Mouse (Mus musculus): ENCODE results near the gene B3gnt8.

The B3gnt8 gene

DNA sequence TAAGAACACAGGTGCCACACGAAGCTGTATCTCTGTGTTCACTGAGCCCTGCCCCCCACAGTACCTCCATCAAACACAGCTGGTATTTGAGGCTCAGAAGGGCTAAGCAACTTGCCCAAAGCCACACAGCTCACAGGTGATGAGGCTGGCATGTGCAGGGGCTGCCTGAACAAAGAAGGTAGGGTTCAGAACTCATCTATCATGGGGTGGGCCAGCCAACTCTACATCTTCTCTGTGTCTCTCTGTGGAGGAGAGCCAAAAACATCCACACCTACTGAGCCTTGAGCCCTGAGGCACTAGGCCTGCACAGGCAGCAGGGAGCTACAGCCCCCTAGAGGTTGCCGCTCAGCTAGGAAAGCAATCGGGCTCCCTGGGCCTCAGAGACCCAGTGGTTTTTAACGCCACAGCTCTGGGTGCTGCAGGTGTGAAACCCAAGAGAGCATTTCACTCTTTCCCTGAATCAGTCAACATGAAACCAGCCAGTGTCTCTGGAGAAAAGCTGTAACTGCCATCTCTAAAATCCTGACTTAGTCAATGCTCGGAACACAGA lies 21.2 kb downstream of the B3gnt8 start:
- in situ Hi-C loops (cut with MboI; ENCODE audit: low pct_unique_long_range_greater_than_20kb in 1 of 2, low sequenced_read_pairs in 2 of 2, unreplicated experiment in 1 of 2) = no loop called here

DNA sequence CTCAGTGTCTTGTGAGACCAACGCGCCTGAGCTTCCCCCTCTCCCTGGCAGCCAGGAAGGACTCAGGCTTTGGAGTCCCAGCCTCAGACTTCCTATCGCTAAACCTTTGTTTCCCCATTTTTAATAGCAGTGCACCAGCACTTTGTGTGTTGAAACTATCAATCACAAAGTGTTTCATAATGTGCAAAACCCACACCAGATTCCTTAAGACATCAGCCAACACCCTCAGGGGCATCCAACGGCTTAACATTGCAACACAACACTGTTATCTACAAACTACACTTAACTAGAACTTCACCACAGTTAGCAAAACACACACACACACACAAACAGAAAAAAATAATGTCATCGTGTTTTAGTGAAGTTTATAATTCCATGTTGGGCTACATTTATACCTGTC lies 23.4 kb downstream of the B3gnt8 start:
- in situ Hi-C loops (cut with MboI; ENCODE audit: low pct_unique_long_range_greater_than_20kb in 1 of 2, low sequenced_read_pairs in 2 of 2, unreplicated experiment in 1 of 2) = no loop called here

DNA sequence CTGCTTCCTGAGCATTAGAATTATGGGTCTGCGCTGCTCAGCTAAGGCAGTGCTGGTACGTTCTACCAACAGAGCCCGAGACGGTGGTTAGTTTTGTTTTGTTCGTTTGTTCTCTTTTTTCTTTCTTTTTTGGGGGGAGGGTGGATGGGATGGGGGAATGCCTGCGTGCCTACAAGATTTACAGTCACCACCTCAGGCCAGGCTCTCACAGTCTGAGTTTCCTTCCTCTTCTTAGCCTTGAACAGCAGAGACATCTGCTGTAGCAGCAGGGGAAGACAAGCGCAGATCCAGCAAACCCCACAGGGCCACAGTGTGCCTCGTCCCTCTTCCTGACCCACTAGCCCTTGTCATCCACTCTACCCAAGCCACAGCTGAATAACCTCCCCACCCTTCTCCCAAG lies 24.8 kb downstream of the B3gnt8 start:
- in situ Hi-C loops (cut with MboI; ENCODE audit: low pct_unique_long_range_greater_than_20kb in 1 of 2, low sequenced_read_pairs in 2 of 2, unreplicated experiment in 1 of 2) = no loop called here

DNA sequence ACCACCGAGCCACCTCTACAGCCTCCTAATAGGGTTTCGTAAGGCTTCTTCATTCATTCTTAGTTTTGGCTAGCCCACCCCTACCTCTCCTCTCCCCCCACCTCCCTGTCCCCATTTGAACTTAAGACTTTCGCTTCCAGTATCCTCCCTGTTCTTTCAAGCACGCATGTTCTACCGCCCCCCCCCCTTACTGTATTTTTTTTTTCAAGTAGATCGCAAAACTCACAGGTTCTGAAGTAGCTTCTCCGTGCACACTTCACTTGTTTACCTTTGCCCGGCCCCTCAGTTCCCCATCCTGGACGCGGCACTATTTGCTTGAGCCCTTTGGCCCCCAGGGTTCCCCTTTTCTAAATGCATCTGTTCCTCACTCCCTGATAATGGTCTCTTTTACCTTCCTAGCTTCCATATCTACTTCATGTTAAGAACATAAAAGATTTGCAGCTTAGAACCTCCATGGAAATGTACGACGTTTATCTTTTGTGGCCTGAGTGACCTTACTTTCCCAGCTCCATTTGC lies 25.8 kb downstream of the B3gnt8 start:
- in situ Hi-C loops (cut with MboI; ENCODE audit: low pct_unique_long_range_greater_than_20kb in 1 of 2, low sequenced_read_pairs in 2 of 2, unreplicated experiment in 1 of 2) = no loop called here

DNA sequence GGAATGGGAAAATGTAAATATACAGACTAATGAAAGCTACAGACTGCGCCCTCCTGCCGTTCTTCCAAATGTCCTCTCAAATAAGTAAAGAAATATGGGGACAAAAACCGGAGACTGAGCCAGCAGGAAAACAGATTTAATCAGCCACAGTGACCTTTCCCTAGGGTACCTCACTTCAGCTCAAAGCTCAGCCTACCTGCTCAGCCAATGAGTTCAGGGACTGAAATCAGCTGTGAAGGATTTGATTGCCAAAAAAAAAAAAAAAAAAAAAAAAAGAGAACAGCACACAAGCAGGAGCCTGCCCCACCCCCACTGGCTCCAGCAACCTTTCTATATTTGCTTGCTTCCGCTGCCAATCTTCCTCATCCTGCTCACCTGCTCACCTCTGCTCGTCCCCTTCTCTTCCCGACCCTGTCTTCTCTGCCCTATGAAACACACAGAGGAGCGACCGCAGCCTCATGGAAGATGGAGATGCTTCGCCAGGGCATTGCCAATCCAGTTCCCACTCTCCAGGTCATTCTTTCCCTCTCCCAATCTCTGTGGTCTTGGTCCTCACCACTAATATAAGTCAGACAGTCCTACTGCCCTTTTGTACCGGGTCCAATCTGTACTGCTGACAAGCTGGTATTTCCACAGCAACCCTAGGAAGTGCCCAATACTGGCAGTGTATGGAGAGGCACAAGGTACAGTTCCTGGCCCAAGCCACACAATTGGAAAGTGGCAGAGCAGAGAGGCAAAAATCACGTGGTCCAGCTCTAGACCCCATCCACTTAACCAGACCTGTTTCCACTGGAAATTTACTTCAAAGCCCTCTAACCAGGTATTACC lies 29.4 kb downstream of the B3gnt8 start:
- in situ Hi-C loops (cut with MboI; ENCODE audit: low pct_unique_long_range_greater_than_20kb in 1 of 2, low sequenced_read_pairs in 2 of 2, unreplicated experiment in 1 of 2) = no loop called here

DNA sequence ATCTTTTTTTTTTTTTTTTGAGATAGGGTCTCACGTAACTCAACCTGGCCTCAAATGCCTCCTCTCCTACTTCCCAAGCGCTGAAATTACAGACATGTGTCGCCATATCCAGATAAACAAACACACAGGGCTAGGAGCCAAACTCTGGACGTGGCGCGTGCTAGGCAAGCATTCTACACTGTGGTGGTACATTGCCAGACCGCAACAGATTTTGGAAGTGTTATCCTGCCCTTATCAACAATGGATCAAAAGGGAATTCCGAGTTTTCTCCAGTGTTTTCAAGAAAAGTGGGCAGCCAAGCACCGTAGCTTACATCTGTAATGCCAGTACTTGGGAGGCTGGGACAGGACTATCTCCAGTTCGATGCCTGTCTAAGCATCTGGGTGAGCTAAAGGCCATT lies 31.3 kb downstream of the B3gnt8 start:
- in situ Hi-C loops (cut with MboI; ENCODE audit: low pct_unique_long_range_greater_than_20kb in 1 of 2, low sequenced_read_pairs in 2 of 2, unreplicated experiment in 1 of 2) = no loop called here

DNA sequence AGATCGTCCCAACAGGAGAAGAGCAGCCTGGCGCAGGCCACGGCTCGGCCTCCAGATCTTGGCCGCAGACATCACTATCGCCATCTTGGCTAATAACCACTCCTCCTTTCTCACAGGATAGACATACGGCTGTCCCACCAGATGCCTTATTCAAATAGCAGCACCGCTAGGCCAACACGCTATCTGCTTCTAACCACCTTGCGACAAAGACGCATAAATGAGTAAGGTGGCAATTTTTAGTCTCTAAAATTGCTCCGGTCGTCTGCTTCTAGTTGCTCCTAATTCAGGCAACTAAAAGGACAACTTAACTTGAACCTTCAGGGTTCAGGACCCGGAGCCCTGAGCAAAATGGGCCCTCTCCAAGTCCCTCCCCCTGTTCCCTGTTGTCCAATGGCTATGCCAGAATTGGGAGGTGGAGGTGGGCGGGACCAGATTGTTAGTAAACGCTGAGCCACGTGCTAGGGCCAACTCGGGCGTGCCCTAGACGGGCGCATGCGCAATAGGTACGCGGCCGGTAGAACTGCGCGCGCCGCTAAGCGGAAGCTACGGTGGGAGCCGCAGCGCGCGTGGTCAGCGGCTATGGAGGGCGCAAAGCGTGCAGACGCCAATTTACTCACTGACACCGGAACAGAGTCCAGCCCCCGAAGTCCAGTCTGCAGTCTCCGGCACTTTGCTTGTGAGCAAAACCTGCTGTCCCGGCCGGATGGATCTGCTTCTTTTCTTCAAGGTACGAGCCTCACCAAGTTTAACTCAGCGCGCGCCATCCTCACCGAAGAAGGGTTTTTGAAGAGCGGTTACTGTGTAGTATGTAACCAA lies 32.4 kb downstream of the B3gnt8 start, which contains the start of the genes Bckdha and Exosc5:
Gene Bckdha, minus strand, starts transcription at position 325 of the 816 bp plus-strand sequence.
Gene Exosc5, plus strand, starts transcription at position 508 of the 816 bp plus-strand sequence.
- in situ Hi-C loops (cut with MboI; ENCODE audit: low pct_unique_long_range_greater_than_20kb in 1 of 2, low sequenced_read_pairs in 2 of 2, unreplicated experiment in 1 of 2) = no loop called here

DNA sequence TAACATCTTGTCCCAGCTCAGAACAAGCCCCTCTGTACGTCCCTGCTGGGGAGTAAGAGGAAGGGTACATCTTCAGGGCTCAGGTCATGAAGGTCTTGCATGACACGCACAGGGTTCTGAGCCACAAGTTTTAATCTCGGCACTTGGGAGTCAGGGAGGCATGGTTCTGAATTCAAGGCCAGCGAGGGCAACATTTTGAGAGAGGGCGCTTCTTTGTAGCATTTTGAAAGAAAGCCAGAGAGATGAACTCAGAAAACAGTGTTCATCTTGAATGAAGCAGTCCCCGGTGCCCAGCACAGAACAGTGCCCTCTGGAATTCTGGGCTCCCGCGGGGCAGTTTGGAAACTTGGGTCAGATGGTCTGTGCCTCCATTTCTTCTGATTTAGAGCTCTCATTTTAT lies 39.9 kb downstream of the B3gnt8 start:
- in situ Hi-C loops (cut with MboI; ENCODE audit: low pct_unique_long_range_greater_than_20kb in 1 of 2, low sequenced_read_pairs in 2 of 2, unreplicated experiment in 1 of 2) = no loop called here

DNA sequence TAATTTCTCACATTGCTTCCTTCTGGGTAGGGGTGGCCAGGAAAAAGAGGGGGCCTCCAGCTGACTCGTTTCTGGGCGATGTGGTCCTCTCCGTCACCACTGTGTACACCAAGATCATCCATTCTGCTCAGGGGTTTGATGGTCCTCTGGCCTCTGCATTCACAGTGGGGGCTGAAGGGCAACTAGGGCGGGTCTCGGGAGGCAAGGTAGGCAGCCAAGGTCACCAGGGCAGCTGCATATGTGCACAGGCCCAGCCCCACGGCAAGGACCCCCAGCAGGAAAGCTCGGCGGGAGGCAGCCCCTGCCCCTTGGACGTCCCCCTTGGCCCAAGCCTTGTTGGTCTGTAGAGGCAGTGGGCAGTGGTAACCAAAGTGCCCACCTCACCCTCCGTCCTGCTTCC lies 42.7 kb downstream of the B3gnt8 start:
- in situ Hi-C loops (cut with MboI; ENCODE audit: low pct_unique_long_range_greater_than_20kb in 1 of 2, low sequenced_read_pairs in 2 of 2, unreplicated experiment in 1 of 2) = no loop called here

DNA sequence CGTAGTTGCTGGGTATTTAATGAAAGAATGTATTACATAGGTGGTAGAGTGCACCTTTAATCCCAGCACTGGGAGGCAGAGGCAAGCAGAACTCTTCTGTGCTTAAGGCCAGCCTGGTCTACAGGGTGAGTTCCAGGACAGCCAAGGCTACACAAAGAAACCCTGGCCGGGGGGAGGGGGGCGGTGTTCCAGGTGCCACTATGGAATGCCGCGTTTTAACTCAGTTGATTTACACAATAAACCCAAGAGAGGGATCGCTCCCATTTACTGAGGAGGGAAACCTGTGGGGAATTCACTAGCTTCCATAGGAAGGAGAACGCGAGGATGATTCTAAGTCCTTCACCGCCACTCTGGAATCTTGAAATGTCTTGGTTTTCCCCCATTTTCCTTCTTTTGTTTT lies 43.2 kb downstream of the B3gnt8 start:
- in situ Hi-C loops (cut with MboI; ENCODE audit: low pct_unique_long_range_greater_than_20kb in 1 of 2, low sequenced_read_pairs in 2 of 2, unreplicated experiment in 1 of 2) = no loop called here

DNA sequence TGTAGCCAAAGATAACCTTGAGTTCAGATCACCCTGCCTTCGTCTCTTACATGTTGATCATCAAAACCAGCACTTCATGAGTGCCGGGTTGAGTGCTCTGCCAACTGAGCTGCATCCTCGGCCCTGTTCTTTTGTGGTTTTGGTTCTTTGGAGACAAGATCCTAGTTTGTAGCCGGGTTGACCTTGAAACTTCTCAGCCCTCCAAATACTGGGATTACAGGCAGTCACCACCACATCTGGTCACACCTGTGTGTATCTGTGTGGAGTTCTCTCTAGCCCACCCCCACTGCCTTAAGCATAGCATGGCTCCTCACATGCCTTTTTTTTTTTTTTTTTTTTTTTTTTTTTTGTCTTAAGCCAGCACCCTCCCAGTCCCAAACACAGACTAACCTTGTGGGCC lies 43.6 kb downstream of the B3gnt8 start:
- in situ Hi-C loops (cut with MboI; ENCODE audit: low pct_unique_long_range_greater_than_20kb in 1 of 2, low sequenced_read_pairs in 2 of 2, unreplicated experiment in 1 of 2) = no loop called here

DNA sequence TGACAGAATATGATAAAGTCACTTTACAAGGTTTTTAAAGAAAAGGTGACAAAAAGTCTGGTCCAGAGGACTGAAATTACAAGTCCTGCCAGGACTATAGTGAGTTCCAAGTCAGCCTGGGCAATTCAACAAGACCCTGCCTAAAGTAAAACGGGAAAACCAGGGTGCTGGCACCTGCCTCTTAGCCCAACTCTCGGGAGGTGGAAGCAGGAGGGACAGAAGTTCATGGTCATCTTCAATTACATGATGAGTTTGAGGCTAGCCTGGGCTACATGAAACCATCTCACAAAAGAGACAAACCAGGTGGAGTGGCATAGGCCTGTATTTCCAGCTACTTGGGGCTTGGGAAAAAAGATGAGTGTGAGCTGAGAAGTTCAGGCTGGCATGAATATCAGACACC lies 45.2 kb downstream of the B3gnt8 start:
- in situ Hi-C loops (cut with MboI; ENCODE audit: low pct_unique_long_range_greater_than_20kb in 1 of 2, low sequenced_read_pairs in 2 of 2, unreplicated experiment in 1 of 2) = no loop called here

DNA sequence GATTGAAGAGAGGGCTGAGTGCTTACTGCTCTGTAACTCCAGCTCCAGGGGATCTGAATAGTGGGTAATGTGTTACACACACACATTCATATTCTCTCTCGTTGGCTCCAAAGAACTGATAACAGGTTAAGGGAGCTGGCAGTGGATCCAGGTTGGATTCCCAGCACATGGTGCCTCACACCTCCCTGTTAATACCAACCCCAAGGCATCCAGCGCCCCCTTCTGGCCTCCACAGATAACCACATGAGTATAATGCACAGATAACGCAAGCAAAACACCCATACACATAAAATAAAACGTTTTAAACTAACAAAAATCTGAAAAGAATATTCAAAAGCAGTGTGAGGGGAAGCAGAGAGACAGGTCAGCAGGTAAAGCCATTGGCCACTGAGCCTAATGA lies 46.0 kb downstream of the B3gnt8 start:
- in situ Hi-C loops (cut with MboI; ENCODE audit: low pct_unique_long_range_greater_than_20kb in 1 of 2, low sequenced_read_pairs in 2 of 2, unreplicated experiment in 1 of 2) = no loop called here

DNA sequence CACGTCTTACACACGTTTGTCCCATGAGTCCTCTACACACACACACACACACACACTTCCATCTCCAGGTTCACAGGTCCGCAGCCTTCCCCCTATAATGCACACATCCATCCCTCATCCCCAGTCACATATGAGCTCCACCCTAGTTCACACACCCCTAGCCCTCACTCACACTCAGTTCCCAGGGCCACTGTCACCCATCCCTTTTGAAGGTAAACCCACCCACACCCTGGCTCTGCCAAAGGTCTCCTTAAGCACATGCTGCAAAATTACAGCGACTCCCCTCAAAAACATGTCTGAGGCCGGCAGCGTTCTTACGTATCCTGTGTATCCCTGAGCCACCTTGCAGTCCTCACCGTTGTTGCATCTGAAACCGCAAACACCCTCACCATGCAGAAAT lies 47.8 kb downstream of the B3gnt8 start:
- in situ Hi-C loops (cut with MboI; ENCODE audit: low pct_unique_long_range_greater_than_20kb in 1 of 2, low sequenced_read_pairs in 2 of 2, unreplicated experiment in 1 of 2) = no loop called here

DNA sequence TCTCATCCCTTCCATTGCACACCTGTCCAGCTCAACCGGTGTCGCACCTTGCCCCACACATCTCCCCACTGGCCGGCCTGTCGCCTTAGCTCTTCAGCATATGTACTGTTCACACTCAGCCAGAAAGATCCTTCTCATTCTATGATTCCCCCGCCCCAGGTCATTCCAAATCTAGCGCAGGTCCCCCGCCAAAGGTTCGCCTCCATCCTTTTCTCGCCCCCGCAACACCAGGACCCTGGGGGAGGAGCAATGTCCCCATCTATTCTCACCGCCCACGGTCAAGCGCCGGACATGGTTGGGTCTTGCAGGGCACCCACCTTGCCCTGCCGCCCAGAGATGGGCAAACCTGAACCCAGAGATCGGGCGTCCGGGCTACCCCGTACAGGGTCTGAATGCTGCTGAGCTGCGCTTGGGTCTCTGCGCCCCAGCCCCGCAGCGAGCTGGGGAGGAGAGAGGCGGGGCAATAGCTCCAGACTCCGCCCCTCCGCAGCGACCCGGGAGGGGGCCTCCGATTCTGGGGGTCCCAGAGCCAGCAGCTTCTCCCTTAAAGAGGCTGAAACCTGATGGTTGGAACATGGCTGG lies 48.4 kb downstream of the B3gnt8 start, which contains the start of gene Tmem91:
Gene Tmem91, minus strand, starts transcription at position 448 of the 582 bp plus-strand sequence.
- in situ Hi-C loops (cut with MboI; ENCODE audit: low pct_unique_long_range_greater_than_20kb in 1 of 2, low sequenced_read_pairs in 2 of 2, unreplicated experiment in 1 of 2) = no loop called here

DNA sequence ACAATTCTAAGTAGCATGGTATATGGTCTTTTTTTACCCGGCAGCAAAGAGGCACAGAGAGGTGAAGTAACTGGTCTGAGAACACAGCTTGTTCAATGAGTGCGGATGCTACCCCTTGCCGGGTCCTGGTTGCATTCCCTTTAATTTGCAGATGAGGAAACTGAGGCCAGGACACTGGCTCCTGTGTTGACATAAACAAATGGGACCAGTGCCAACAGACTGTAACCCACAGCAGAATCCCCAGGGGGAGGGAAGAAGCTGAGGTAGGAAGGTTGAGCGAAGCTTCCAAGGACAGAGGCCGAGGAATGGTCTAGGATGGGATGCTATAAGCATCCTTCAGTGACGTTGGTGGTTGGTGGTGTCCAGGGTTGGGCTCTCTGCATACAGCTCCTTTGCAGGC lies 49.0 kb downstream of the B3gnt8 start:
- in situ Hi-C loops (cut with MboI; ENCODE audit: low pct_unique_long_range_greater_than_20kb in 1 of 2, low sequenced_read_pairs in 2 of 2, unreplicated experiment in 1 of 2) = no loop called here

DNA sequence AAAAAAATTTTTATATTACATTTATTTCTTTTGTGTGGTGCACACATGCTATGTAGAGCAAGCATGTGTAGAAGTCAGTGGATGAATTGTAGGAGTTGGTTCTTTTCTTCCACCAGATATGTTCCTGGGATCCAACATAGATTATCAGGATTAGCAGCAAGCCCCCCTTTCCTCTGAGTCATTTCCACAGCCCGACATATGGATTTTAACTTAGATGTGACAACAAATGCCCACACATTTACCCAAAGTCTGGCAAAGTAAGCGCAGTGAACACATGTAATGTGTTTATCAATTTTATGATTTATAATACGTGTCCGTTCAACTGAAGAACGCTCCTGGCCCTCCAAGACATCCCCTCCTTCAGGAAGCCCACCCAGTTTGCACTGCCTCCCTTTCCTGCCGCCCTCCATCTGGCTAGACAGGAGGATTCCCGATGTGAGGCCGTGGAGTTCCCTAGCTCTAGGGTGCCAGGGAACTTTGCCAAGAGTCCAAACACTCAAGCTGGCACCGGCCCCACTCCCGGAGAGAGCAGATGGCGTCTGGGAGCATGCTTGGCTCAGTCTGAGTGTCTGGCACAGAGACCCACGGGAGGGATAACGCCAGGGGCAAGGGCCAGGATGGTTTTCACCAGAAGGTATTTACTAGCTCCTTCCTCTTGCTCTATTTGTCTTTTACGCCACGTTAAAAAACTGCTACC lies 49.8 kb downstream of the B3gnt8 start:
- in situ Hi-C loops (cut with MboI; ENCODE audit: low pct_unique_long_range_greater_than_20kb in 1 of 2, low sequenced_read_pairs in 2 of 2, unreplicated experiment in 1 of 2) = no loop called here

DNA sequence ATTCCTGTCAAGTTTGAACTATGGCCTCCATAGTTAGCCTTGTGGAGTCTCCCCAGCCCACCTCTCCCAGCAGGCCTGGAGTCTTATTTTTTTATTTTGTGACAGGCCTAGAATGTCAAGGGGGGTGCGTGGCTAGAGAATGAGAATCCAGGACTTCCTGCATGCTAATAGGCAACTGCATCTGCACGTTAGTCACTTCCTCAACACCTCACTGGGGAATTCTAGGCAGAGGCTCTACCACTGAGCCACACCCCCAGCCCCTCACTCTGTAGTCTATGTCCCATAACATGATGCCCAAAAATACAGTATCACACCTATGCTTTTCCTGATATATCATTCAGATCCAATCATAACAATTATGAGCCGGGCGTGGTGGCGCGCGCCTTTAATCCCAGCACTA lies 50.6 kb downstream of the B3gnt8 start:
- in situ Hi-C loops (cut with MboI; ENCODE audit: low pct_unique_long_range_greater_than_20kb in 1 of 2, low sequenced_read_pairs in 2 of 2, unreplicated experiment in 1 of 2) = no loop called here

Data from mouse embryonic stem cell (cell line).